Mouse (Mus musculus): Measurements from ENCODE around the gene Xrcc1.

- TF ChIP-seq CTCF (IDR thresholded peaks at IDR 0.05; ENCODE audit: control insufficient read depth, insufficient read depth, low read length) = no peak
- no peak for TF ChIP-seq POLR2A (IDR thresholded peaks at IDR 0.05; ENCODE audit: borderline replicate concordance, control insufficient read depth, low read depth, low read length)
Observed at GRCm38 (mm10) chr7:24529580-24529979, 16.5 kb upstream of the Xrcc1 start.
